Mouse (Mus musculus) thymus, postnatal 25 days (tissue): ENCODE results near the gene Pcsk1n.
"Not testable (repeated sequence)": the region's sequence is repeated elsewhere in the genome, so short reads cannot be mapped to it uniquely, and the experiment has no call there.

Source experiments
- DNase-seq: peaks from one replicate; pipeline ENCODE4 v3.0.0; 2022

Gene Pcsk1n

GRCm38 (mm10) chrX:7919601-7920383, at the start of gene Pcsk1n:
Gene Pcsk1n, plus strand, starts transcription at chrX:7919822.
- no peak for DNase-seq

- DNase-seq: no peak
These were observed 49.8 kb upstream of the Pcsk1n start for GRCm38 (mm10) chrX:7869826-7870225.

GRCm38 (mm10) chrX:7878007-7878419, 41.6 kb upstream of the Pcsk1n start, which contains the start of gene Pim2:
Gene Pim2, plus strand, starts transcription at chrX:7878262.
- DNase-seq: peak; percentile 87

GRCm38 (mm10) chrX:7878495-7878894, 41.1 kb upstream of the Pcsk1n start:
- DNase-seq: no peak

- peak; percentile 51 for DNase-seq
These were observed 39.8 kb upstream of the Pcsk1n start for GRCm38 (mm10) chrX:7879819-7880218.

- peak; percentile 62 for DNase-seq
These were observed 35.6 kb upstream of the Pcsk1n start, which contains the start of gene Slc35a2 for GRCm38 (mm10) chrX:7883841-7884567. Gene Slc35a2, plus strand, starts transcription at chrX:7884028.

GRCm38 (mm10) chrX:7898211-7898610, 21.4 kb upstream of the Pcsk1n start:
- DNase-seq: peak; percentile 8

- DNase-seq: peak; percentile 84
These were observed 20.4 kb upstream of the Pcsk1n start, which contains the start of the genes Pqbp1 and Timm17b for GRCm38 (mm10) chrX:7898880-7899874. Gene Pqbp1, minus strand, starts transcription at chrX:7899269. Gene Timm17b, plus strand, starts transcription at chrX:7899357.

GRCm38 (mm10) chrX:7904441-7904840, 15.2 kb upstream of the Pcsk1n start:
- DNase-seq: no peak

GRCm38 (mm10) chrX:7907735-7908134, 11.9 kb upstream of the Pcsk1n start, which contains the start of gene Gm10491:
Gene Gm10491, minus strand, starts transcription at chrX:7907835.
- no peak for DNase-seq

GRCm38 (mm10) chrX:7909242-7909641, 10.4 kb upstream of the Pcsk1n start, which contains the start of gene Gm10490:
Gene Gm10490, plus strand, starts transcription at chrX:7909542.
- DNase-seq: not testable (repeated sequence)

- DNase-seq: no peak
These were observed 9.1 kb upstream of the Pcsk1n start for GRCm38 (mm10) chrX:7910473-7910872.

- DNase-seq: peak; percentile 39
These were observed 4.0 kb upstream of the Pcsk1n start for GRCm38 (mm10) chrX:7915669-7916068.

- not testable (repeated sequence) for DNase-seq
These were observed 1.7 kb upstream of the Pcsk1n start for GRCm38 (mm10) chrX:7917960-7918359.

- no peak for DNase-seq
These were observed 2.4 kb downstream of the Pcsk1n start for GRCm38 (mm10) chrX:7922032-7922431.

GRCm38 (mm10) chrX:7926266-7926665, 6.6 kb downstream of the Pcsk1n start:
- DNase-seq: no peak

GRCm38 (mm10) chrX:7927116-7927515, 7.5 kb downstream of the Pcsk1n start:
- no peak for DNase-seq

- DNase-seq: no peak
These were observed 8.7 kb downstream of the Pcsk1n start, which contains the start of gene Eras for GRCm38 (mm10) chrX:7928270-7928790. Gene Eras, minus strand, starts transcription at chrX:7928607.

- no peak for DNase-seq
These were observed 17.3 kb downstream of the Pcsk1n start for GRCm38 (mm10) chrX:7936874-7937273.

GRCm38 (mm10) chrX:7937667-7938066, 18.0 kb downstream of the Pcsk1n start:
- no peak for DNase-seq

- DNase-seq: no peak
These were observed 26.0 kb downstream of the Pcsk1n start for GRCm38 (mm10) chrX:7945618-7946017.
